Mouse (Mus musculus): Measurements from ENCODE around the gene Hsd17b13.
A peak's percentile ranks its signal among the peaks of the same experiment; 100 is the strongest.

The Hsd17b13 gene

GRCm38 (mm10) chr5:103923755-103924154 is 53.5 kb downstream of the Hsd17b13 start:
- no peak for DNase-seq (ENCODE audit: low spot score)

- DNase-seq (ENCODE audit: low spot score), result no peak
Observed at GRCm38 (mm10) chr5:103923101-103923500, 54.1 kb downstream of the Hsd17b13 start.

DNA sequence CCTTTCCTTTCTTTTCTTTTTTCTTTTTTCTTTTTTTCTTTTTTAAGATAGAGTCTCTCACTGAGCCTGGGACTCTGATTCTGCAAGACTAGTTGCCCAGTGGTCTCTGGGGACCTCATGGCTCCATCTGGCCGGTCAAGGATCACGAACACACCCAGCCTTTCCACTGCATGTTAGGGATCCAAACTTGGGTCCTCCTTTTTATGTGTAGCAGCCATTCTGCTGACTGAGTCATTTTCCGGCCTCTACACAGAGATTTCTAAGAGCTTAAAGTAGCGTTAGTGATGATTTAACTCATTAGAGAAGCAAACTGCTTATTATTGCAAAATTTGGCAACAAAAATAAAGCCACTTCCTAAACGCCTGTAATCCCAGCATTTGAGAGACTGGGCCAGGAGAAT is 54.8 kb downstream of the Hsd17b13 start:
- no peak for DNase-seq (ENCODE audit: low spot score)

DNA sequence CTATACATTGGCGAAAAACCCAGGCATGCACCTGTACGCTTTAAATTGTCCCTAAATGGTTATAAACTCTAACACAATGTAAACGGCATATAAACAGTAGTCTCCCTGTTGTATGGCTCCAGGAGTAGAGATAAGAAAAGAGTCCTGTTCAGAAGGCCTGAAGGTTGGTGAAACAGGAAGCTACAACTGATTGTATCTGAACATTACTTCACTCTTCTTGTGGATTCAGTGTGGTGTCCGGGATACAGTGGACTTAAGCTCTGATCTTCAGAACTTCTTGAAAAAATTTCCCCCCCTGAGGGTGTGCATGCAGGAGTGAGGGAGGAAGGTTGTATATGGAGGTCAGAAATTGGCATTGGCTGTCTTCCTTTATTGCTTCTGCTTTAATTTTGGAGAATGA is 57.7 kb downstream of the Hsd17b13 start:
- no peak for DNase-seq (ENCODE audit: low spot score)

DNA sequence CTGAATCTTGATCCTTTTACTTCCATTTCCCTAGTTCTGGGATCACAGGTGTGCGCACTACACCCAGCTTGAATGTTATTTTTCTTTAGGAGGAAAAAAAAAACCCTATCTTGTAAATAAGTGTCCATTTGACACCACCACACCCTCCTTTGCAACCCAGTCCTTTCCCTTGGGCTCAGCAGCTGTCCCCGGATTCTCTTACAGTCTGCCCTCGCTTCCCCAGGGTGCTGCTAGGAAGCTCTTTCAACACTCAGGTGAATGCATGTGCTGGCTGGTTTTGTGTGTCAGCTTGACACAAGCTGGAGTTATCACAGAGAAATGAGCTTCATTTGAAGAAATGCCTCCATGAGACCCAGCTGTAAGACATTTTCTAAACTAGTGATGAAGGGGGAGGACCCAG is 59.0 kb downstream of the Hsd17b13 start:
- no peak for DNase-seq (ENCODE audit: low spot score)

DNA sequence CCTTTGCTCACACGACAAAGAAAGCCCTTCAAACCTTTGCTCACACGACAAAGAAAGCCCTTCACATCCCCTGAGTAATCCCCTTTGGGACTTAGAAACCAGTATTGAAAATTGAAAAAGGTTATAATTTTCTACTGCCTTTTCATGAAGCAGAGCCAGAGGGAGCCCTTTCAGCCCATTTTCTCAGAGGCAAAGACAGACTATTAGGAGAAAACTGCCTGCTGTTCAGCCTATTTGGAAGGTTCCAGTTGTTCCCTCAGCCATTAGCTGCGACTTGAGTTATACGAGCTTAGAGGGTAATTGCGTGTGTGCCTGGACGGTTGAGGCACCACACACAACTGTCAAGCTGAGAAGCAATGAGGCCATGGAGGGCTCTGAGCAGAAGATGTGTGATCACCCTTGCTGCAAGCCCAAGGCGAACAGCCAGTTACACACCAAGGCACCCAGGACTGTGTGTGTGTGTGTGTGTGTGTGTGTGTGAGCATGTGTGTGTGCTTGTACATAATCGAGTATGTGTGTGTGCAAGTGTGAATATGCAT is 59.8 kb downstream of the Hsd17b13 start:
- no peak for DNase-seq (ENCODE audit: low spot score)

- no peak for DNase-seq (ENCODE audit: low spot score)
Observed at GRCm38 (mm10) chr5:103916595-103917356, 60.4 kb downstream of the Hsd17b13 start.

GRCm38 (mm10) chr5:103914335-103915226 is 62.6 kb downstream of the Hsd17b13 start:
- DNase-seq (ENCODE audit: low spot score), result no peak

- DNase-seq (ENCODE audit: low spot score), result no peak
Observed at GRCm38 (mm10) chr5:103913150-103913549, 64.1 kb downstream of the Hsd17b13 start.

GRCm38 (mm10) chr5:103911555-103911954 is 65.7 kb downstream of the Hsd17b13 start:
- DNase-seq (ENCODE audit: low spot score), result no peak

DNA sequence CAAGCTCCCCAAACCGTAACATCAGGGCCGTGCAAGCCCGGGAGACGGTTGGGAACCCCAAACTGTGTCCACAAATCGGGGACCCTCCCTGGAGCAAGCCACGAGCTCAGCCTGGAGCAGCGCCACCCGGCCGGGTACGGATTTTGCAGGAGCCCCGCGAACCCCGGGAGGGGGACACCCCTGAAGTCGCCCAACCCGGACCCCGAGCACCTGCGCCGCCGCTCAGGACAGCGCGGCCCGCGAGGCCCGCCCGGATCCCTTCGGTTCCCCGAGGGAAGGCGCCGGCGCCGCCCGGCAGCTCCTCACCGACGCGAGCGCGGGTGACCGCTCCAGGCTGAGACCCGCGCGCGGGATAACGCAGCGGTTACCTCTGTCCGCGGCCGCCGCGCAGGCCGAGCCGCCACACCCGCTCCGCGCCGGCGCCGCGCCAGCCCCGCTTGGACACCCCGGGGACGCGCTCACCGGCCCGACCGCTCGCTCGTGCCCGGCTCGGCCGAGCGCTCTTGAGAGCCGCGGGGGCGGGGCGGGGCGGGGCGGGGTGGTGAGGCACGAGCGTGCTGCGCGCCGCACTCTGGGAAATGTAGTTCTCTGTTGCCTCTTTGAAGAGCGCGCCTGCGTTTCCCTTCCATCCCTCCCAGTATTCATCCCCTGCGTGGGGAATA is 66.3 kb downstream of the Hsd17b13 start, which contains the start of gene Klhl8:
Gene Klhl8 (minus strand): TSS at position 512 of the 662 bp plus-strand sequence.
- peak; percentile 71 for DNase-seq (ENCODE audit: low spot score)

- no peak for DNase-seq (ENCODE audit: low spot score)
Observed at GRCm38 (mm10) chr5:103910156-103910555, 67.1 kb downstream of the Hsd17b13 start.

DNA sequence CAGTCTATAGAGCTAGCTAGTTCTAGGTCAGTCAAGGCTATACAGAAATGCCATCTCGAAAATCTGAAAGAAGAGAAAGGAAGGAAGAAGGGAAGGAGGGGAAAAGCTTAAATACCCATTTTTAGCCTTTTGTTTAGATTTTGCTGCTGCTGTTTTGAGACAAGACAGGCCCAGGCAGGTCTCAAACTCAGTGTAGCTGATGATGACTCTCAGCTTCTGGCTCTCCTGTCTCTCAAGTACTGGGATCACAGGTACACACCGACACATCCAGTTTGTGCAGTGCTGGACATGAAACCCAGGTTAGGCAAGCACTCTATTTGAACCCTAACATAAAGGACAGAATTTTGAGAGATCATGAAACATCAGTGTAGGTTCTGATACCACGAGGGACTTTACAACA is 67.7 kb downstream of the Hsd17b13 start:
- DNase-seq (ENCODE audit: low spot score), result no peak

- no peak for DNase-seq (ENCODE audit: low spot score)
Observed at GRCm38 (mm10) chr5:103908851-103909250, 68.4 kb downstream of the Hsd17b13 start.

- DNase-seq (ENCODE audit: low spot score), result no peak
Observed at GRCm38 (mm10) chr5:103907844-103908243, 69.4 kb downstream of the Hsd17b13 start.

DNA sequence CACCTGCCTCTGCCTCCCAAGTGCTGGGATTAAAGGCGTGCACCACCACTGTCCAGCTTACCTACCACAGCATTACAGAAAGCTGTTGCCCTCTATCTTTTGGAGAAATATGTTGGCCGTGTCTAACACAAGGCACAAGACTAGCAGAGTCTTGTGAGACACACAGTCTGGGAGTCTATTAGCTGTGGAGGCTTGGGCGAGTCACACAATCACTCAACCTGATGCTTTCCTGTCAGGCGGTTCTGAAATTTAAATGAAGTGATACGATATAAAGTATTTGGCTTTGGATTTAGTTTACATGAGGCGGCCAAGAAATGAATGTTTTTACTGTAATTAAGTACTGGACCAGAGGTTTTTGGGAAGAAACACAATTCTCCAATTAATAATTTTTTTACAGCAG is 71.0 kb downstream of the Hsd17b13 start:
- DNase-seq (ENCODE audit: low spot score), result no peak
